Mouse (Mus musculus) urinary bladder, postnatal 25 days (tissue): Measurements from ENCODE around the gene Otp.
A peak's percentile ranks its signal among the peaks of the same experiment; 100 is the strongest.

Experiments
- DNase-seq: peaks from one replicate; pipeline ENCODE4 v3.0.0; 2022; ENCODE audit warnings: low spot score

Gene Otp

GRCm38 (mm10) chr13:94875396-94875880 is at the start of gene Otp:
Gene Otp (plus strand): TSS chr13:94875602.
- no peak for DNase-seq

GRCm38 (mm10) chr13:94826389-94826788 is 49.0 kb upstream of the Otp start:
- DNase-seq = no peak

GRCm38 (mm10) chr13:94826986-94827385 is 48.4 kb upstream of the Otp start:
- DNase-seq = no peak

- no peak for DNase-seq
Measured at GRCm38 (mm10) chr13:94827847-94828246, 47.6 kb upstream of the Otp start.

GRCm38 (mm10) chr13:94838047-94838720 is 37.2 kb upstream of the Otp start:
- DNase-seq = no peak

- no peak for DNase-seq
Measured at GRCm38 (mm10) chr13:94838756-94839337, 36.6 kb upstream of the Otp start.

- DNase-seq = no peak
Measured at GRCm38 (mm10) chr13:94843236-94843635, 32.2 kb upstream of the Otp start.

- no peak for DNase-seq
Measured at GRCm38 (mm10) chr13:94847870-94848269, 27.5 kb upstream of the Otp start.

GRCm38 (mm10) chr13:94849351-94849750 is 26.1 kb upstream of the Otp start:
- DNase-seq = no peak

GRCm38 (mm10) chr13:94858016-94858575 is 17.3 kb upstream of the Otp start:
- no peak for DNase-seq

GRCm38 (mm10) chr13:94859256-94859655 is 16.1 kb upstream of the Otp start:
- DNase-seq = no peak

GRCm38 (mm10) chr13:94862491-94863230 is 12.7 kb upstream of the Otp start:
- no peak for DNase-seq

GRCm38 (mm10) chr13:94866906-94867305 is 8.5 kb upstream of the Otp start:
- no peak for DNase-seq

- no peak for DNase-seq
Measured at GRCm38 (mm10) chr13:94867772-94868171, 7.6 kb upstream of the Otp start.

GRCm38 (mm10) chr13:94868478-94868950 is 6.9 kb upstream of the Otp start:
- DNase-seq = peak; percentile 42

- DNase-seq = no peak
Measured at GRCm38 (mm10) chr13:94869541-94869940, 5.9 kb upstream of the Otp start.

- DNase-seq = no peak
Measured at GRCm38 (mm10) chr13:94870071-94870460, 5.3 kb upstream of the Otp start.

GRCm38 (mm10) chr13:94870461-94871186 is 4.8 kb upstream of the Otp start:
- no peak for DNase-seq

- DNase-seq = no peak
Measured at GRCm38 (mm10) chr13:94871806-94872320, 3.5 kb upstream of the Otp start.

GRCm38 (mm10) chr13:94872439-94872838 is 3.0 kb upstream of the Otp start:
- no peak for DNase-seq

GRCm38 (mm10) chr13:94873111-94874038 is 2.0 kb upstream of the Otp start:
- DNase-seq = no peak
